Mouse (Mus musculus) lung, postnatal 0 days (tissue): Measurements from ENCODE around the gene Wfdc11. TPM values are rescaled to one million over a fixed set of nuclear protein-coding genes. Genes with fewer than 3 reads are reported as not detected.
"Not testable (repeated sequence)": the region's sequence is repeated elsewhere in the genome, so short reads cannot be mapped to it uniquely, and the experiment has no call there.

ENCODE experiments used
- ATAC-seq: fragments of 200-750 bp; cut with Nextera tagmentation; 2 replicates; pipeline ENCODE4 v1.8.0; 2017; ENCODE audit warnings: moderate library complexity
- DNase-seq: peaks from one replicate; pipeline ENCODE4 v3.0.0-alpha.2; 2016; ENCODE audit warnings: low spot score
- H3K27ac ChIP-seq: fragments of 300-500 bp; sonication (generic); 2 replicates; pipeline ENCODE4 v1.5.1; 2014; ENCODE audit warnings: antibody characterized with exemption, mild to moderate bottlenecking, low read length, mixed read lengths
- H3K27me3 ChIP-seq: fragments of 300-500 bp; sonication (generic); replicated peaks from 2 replicates; pipeline ENCODE4 v1.6.1; 2014; ENCODE audit warnings: low read length, mixed read lengths; ENCODE audit not compliant: insufficient read depth
- H3K36me3 ChIP-seq: fragments of 300-500 bp; sonication (generic); 2 replicates; pipeline ENCODE4 v1.6.1; 2014; ENCODE audit warnings: low read length, mixed read lengths; ENCODE audit not compliant: insufficient read depth
- H3K4me1 ChIP-seq: fragments of 300-500 bp; sonication (generic); 2 replicates; pipeline ENCODE4 v1.6.1; 2014; ENCODE audit warnings: antibody characterized with exemption, low read depth, low read length, mixed read lengths; ENCODE audit not compliant: insufficient read depth
- H3K4me2 ChIP-seq: fragments of 300-500 bp; sonication (generic); replicated peaks from 2 replicates; pipeline ENCODE4 v1.6.1; 2014; ENCODE audit warnings: low read depth, mild to moderate bottlenecking, low read length, moderate library complexity, mixed read lengths
- H3K4me3 ChIP-seq: fragments of 300-500 bp; sonication (generic); 2 replicates; pipeline ENCODE4 v1.5.1; 2014; ENCODE audit warnings: low read depth, low read length
- H3K9ac ChIP-seq: fragments of 300-500 bp; sonication (generic); replicated peaks from 2 replicates; pipeline ENCODE4 v1.6.1; 2014; ENCODE audit warnings: low read depth, mild to moderate bottlenecking
- H3K9me3 ChIP-seq: fragments of 300-500 bp; sonication (generic); 2 replicates; pipeline ENCODE4 v1.6.1; 2016; ENCODE audit warnings: low read length, mixed read lengths
- CTCF ChIP-seq: IDR thresholded peaks from 2 replicates; pipeline ENCODE4 v1.5.1; 2016; ENCODE audit warnings: antibody characterized with exemption, mild to moderate bottlenecking
- EP300 ChIP-seq: IDR thresholded peaks from 2 replicates; pipeline ENCODE4 v1.6.1; 2016; ENCODE audit warnings: antibody characterized with exemption, mild to moderate bottlenecking, control low read depth
- WGBS: fragments of 180-500 bp; shearing (Covaris S2); extraction: QIAGEN DNeasy Blood & Tissue Kit; methylation state at CpG from one replicate; pipeline ENCODE4 v1.1.7; 2014; 5-methylcytosine and 5-hydroxymethylcytosine counted together
- polyA plus RNA-seq: library from polyadenylated mRNA; unstranded; fragments of >200 nt; fragmentation: Nextera tagmentation; extraction: Ambion mirVana; gene quantifications from 2 replicates; pipeline ENCODE4 v1.2.1, GENCODE M21; 2015

Gene Wfdc11
- polyA plus RNA-seq = not detected in 2 replicates

DNA sequence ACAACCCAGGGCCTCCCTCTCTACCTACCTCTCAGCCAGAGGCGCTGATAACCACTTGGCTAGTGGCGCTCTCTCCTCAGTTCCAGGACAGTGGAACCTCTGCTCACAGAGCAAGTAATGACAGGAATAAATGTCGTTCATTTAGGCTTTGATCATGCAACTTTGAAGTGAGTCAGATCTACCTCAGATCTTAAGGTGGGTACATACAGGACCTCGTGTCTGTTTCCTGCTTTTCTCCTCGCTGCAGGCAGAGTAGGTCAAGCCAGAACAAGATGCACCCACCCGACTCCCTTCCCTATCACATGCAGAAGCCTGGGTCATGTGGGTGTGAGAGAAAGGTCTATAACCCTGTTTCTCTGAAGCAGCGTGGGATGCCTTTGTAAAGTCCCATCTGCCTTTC, at the start of gene Wfdc11:
Wfdc11 (minus strand) TSS at position 101 of the 400 bp plus-strand sequence.
- ATAC-seq = no peak

DNA sequence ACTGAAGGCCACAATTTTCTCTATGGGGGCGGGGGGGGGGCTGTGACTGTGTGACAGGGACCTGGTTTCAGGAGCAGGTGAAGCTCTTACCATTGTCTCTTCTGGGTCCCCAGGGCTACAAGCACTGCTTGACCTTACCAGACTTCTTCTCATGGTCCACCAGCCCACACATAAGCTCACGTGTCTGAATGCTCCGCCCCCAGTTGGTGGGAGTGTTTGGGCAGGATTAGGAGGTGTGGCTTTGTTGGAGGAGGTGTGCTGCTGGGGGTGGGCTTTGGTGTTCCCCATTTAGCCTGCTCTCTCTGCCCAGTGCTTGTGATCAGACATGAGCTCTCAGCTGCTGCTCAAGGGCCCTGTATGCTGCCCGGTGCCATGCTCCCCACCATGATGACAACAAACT, 49.4 kb upstream of the Wfdc11 start:
- WGBS = 67% methylated on average over 4 of the region's 4 CpGs
- Histone ChIP-seq H3K9me3 (no peaks in the 10 kb centered on the region), H3K4me3 (no peak overlapping the region), H3K36me3 (no peaks in the 10 kb centered on the region), H3K4me2 (no peak overlapping the region), H3K4me1 (no peaks in the 10 kb centered on the region), H3K27me3 (no peaks in the 10 kb centered on the region), H3K9ac (no peak overlapping the region), H3K27ac (no peak overlapping the region)
- no peak for TF ChIP-seq CTCF
- TF ChIP-seq EP300 = no peak
- no peak for DNase-seq
- no peak for ATAC-seq

More for the DNA sequence above, at the start of gene Wfdc11:
- Histone ChIP-seq H3K36me3 (no peaks in the 10 kb centered on the region), H3K9me3 (no peaks in the 10 kb centered on the region), H3K4me2 (no peak within 1 kb of the TSS), H3K27ac (no peak within 1 kb of the TSS), H3K27me3 (no peaks in the 10 kb centered on the region), H3K4me1 (no peaks in the 10 kb centered on the region), H3K9ac (no peak within 1 kb of the TSS), H3K4me3 (no peak within 1 kb of the TSS)
- no peak for TF ChIP-seq CTCF
- no peak for TF ChIP-seq EP300
- WGBS = 69% methylated on average over 7 of the region's 7 CpGs
- no peak for DNase-seq

DNA sequence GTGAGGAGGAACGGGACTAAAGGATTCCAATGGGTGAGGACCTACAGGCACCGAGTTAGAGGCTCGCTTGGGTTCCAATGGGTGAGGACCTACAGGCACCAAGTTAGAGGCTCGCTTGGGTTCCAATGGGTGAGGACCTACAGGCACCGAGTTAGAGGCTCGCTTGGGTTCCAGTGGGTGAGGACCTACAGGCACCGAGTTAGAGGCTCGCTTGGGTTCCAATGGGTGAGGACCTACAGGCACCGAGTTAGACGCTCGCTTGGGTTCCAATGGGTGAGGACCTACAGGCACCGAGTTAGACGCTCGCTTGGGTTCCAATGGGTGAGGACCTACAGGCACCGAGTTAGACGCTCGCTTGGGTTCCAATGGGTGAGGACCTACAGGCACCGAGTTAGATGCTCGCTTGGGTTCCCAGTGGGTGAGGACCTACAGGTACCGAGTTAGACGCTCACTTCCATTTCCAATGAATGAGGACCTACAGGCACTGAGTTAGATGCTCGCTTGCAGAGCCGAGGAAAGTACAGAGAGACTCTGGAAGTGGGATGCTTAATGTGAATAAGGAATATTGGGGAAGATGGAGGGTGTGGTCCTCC, 42.4 kb upstream of the Wfdc11 start:
- not testable (repeated sequence) for DNase-seq, H3K36me3 ChIP-seq, H3K9ac ChIP-seq, H3K4me2 ChIP-seq, H3K4me3 ChIP-seq, H3K4me1 ChIP-seq, ATAC-seq, H3K27me3 ChIP-seq, H3K27ac ChIP-seq, H3K9me3 ChIP-seq
- WGBS = 88% methylated on average over 20 of the region's 23 CpGs

DNA sequence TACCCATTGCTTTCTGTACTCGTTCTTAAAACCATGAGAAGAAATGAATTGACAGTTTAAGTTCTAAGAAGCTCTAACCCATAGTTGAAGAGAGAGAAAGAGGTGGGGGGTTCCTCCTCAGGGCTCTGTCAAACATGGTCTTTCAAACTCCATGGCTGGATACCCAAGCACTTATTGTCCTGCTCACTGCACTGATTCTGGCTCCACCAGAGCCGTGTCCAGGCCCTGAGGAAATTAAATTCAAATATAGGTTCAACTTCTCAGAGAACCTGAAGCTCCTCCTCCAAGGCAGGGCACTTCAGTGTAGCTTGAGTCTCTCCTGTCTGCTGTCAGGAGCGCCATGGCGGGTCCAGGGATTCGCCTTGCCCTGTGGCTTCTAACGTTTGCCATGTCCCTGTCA, 41.1 kb upstream of the Wfdc11 start, which contains the start of gene Spint5:
Spint5 (plus strand) TSS at position 301 of the 400 bp plus-strand sequence.
- no peak for DNase-seq
- no peaks in the 10 kb centered on the region for H3K9me3 ChIP-seq
- no peak within 1 kb of the TSS for H3K9ac ChIP-seq
- H3K36me3 ChIP-seq = no peaks in the 10 kb centered on the region
- no peaks in the 10 kb centered on the region for H3K27me3 ChIP-seq
- H3K4me2 ChIP-seq = no peak within 1 kb of the TSS
- no peaks in the 10 kb centered on the region for H3K4me1 ChIP-seq
- 71% methylated on average over 6 of the region's 6 CpGs for WGBS
- no peak within 1 kb of the TSS for H3K4me3 ChIP-seq
- no peak for ATAC-seq
- H3K27ac ChIP-seq = no peak within 1 kb of the TSS
- TF ChIP-seq CTCF (no peak), EP300 (no peak)

DNA sequence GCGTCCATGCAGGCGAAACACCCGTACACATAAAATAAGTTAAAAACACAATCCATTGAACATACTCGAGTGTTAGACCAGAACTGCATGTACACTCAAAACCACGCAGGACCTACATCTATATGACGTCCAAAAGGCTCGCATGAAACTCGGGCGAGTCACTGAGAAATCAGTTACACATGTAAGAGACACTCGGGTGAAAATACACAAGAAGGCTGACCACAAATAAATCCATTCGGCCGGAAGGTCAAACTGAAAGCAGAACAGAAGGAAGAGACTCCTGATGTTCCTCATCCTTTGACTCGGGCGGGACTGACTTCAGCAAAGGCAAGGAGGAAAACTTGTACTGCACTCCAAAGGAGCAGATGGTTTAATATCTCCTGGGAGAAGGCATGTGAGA, 32.1 kb upstream of the Wfdc11 start:
- H3K27ac ChIP-seq = no peak overlapping the region
- H3K9me3 ChIP-seq = no peaks in the 10 kb centered on the region
- DNase-seq (no peak), ATAC-seq (no peak)
- TF ChIP-seq CTCF = no peak
- no peak for TF ChIP-seq EP300
- H3K27me3 ChIP-seq = no peaks in the 10 kb centered on the region
- WGBS = 88% methylated on average over 14 of the region's 14 CpGs
- no peaks in the 10 kb centered on the region for H3K4me1 ChIP-seq
- H3K36me3 ChIP-seq = no peaks in the 10 kb centered on the region
- H3K4me2 ChIP-seq = no peak overlapping the region
- no peak overlapping the region for H3K4me3 ChIP-seq
- H3K9ac ChIP-seq = no peak overlapping the region

DNA sequence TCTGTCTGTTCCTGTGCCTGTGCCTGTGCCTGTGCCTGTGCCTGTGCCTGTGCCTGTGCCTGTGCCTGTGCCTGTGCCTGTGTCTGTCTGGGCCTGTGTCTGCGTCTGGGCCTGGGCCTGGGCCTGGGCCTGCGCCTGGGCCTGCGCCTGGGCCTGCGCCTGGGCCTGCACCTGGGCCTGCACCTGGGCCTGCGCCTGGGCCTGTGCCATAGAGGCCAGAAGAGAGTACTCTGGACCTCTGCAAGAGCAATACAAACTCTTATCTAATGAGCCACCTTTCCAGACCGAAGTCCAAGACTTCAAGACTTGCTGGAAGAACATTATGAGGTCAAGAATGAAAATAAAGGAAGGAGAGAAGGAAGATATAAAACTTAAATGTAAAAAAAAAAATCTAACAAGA, 31.4 kb upstream of the Wfdc11 start:
- no peak overlapping the region for H3K4me2 ChIP-seq
- H3K9ac ChIP-seq = no peak overlapping the region
- WGBS = 85% methylated on average over 6 of the region's 6 CpGs
- DNase-seq (no peak), ATAC-seq (no peak)
- H3K9me3 ChIP-seq = no peaks in the 10 kb centered on the region
- no peak overlapping the region for H3K27ac ChIP-seq
- no peaks in the 10 kb centered on the region for H3K36me3 ChIP-seq
- TF ChIP-seq CTCF (no peak), EP300 (no peak)
- H3K4me1 ChIP-seq = no peaks in the 10 kb centered on the region
- no peak overlapping the region for H3K4me3 ChIP-seq
- no peaks in the 10 kb centered on the region for H3K27me3 ChIP-seq

DNA sequence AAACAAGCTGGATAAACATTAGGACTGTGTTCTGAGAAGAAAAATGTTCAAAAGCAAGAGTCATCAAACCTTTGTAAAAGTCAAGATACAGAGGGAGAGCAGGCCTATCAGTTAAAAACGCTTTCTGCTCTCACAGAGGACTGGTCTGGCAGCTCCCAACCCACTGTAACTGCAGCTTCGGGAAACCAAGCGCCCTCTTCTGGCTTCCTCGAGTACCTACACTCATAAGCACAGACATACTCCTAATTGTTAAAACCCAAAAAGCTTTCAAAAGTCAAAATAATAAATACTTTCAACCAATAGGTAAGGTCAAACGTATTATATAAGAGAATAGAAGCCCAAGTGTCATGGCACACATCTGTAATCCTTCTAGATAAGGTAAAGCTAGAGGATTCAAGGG, 30.3 kb upstream of the Wfdc11 start:
- Histone ChIP-seq H3K9ac (no peak overlapping the region), H3K4me1 (no peaks in the 10 kb centered on the region), H3K36me3 (no peaks in the 10 kb centered on the region), H3K27ac (no peak overlapping the region), H3K27me3 (no peaks in the 10 kb centered on the region), H3K4me3 (no peak overlapping the region), H3K9me3 (no peaks in the 10 kb centered on the region), H3K4me2 (no peak overlapping the region)
- DNase-seq = no peak
- 74% methylated on average over 5 of the region's 5 CpGs for WGBS
- TF ChIP-seq CTCF (no peak), EP300 (no peak)
- ATAC-seq = no peak
